8 mouse cellular contexts compared by ENCODE assay signal in the genomic region with DNA sequence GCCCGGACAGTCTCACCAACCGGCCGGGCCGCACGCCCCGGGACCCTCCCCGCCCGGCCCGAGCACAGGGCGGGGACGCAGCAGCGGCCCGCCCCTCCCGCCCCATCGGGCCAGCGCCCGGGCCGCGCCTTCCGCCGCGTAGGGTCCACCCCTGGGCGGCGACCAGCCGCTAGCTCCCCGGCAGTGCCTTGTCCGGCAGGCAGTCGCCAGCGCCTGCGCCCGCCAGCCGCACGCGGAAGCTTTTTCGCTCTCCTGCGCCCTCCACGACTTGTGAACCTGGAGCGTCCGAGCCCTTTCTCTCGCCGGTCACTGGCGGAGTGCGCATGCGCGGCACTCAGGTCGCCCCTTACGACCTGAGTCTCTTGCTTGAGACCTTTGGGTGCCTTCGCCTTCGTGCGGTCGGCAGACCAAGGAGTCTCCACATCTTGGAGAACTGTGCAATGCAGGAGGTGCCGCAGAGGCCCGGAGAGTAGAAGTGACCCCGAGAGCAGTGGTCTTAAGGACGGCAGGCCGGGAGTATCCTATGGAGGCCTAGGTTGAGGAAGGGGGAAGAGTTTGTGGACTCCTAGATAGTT. TPM values are rescaled to one million over a fixed set of nuclear protein-coding genes. Genes with fewer than 3 reads are reported as not detected.
DNase-seq lines count a peak whose midpoint lies in the region; ATAC-seq lines count a peak whose summit lies in the region.

A gene (minus strand): TSS at position 297 of the 575 bp plus-strand sequence.

- DNase-seq in adrenal gland, adult (ENCODE audit: inconsistent age in 2 of 2, low spot score in 1 of 2) = peak; percentile 97 to 98
- peak; percentile 92 for DNase-seq in embryo, embryonic 10.5 days (ENCODE audit: low spot score)
- DNase-seq in gastrocnemius, postnatal 14 days = peak; percentile 90
- DNase-seq in induced T-regulatory cell, adult 2 months (ENCODE audit: low read depth) = peak; percentile 74
- DNase-seq in left cerebral cortex, adult 8-10 months (ENCODE audit: low spot score in 2 of 2) = peak; percentile 78
- DNase-seq in right cerebral cortex, adult 18-20 months = peak; percentile 80
- DNase-seq in urinary bladder, postnatal 10 days (ENCODE audit: low spot score) = peak; percentile 50

- peak; percentile 90 for ATAC-seq in megakaryocyte, adult 5-6 weeks (ENCODE audit: poor library complexity, severe bottlenecking)

- intact Hi-C loops in gastrocnemius, postnatal 14 days (cut with DNase I; ENCODE audit: low total_unique reads) = no loop called here

RNA-seq across cellular contexts. Expression of the gene that starts here (rescaled TPM):
- total RNA-seq in gastrocnemius, postnatal 14 days (2021) = 10 to 100 TPM; 12.1 to 13.0 TPM
- total RNA-seq in left cerebral cortex, adult 8-10 months (2022) = 10 to 100 TPM; 19.2 to 21.4 (median 20.1) TPM
- 5.0 and 7.5 TPM in 2 replicates for total RNA-seq in megakaryocyte, adult 5-6 weeks (2015)
- 8.5 and 9.0 TPM in 2 replicates for total RNA-seq in megakaryocyte, adult 5-6 weeks (2017)

Comparison
In these comparisons a context has a peak if more than half of its experiments do, and no peak if none do; other contexts are left out.
1. Peak in every context shown above with its lines: DNase-seq and ATAC-seq.